Mouse (Mus musculus) central nervous system, embryonic 11.5 days (tissue): ENCODE measurements around the gene Olfr263. TPM values are rescaled to one million over a fixed set of nuclear protein-coding genes. Genes with fewer than 3 reads are reported as not detected.

ENCODE experiments used
- polyA plus RNA-seq: library from polyadenylated mRNA; depleted of rRNA; stranded (reverse); fragments of >200 nt; gene quantifications from 2 replicates; pipeline ENCODE4 v1.2.3, GENCODE M21; 2012; rRNA removed

Olfr263 gene
- not detected in 2 replicates for polyA plus RNA-seq

GRCm38 (mm10) chr13:21129339-21129738 is at the start of gene Olfr263:
Gene Olfr263, plus strand, starts transcription at chr13:21129639.

GRCm38 (mm10) chr13:21111183-21111582 is 18.3 kb upstream of the Olfr263 start, which contains the start of gene Olfr1369-ps1:
Gene Olfr1369-ps1, plus strand, starts transcription at chr13:21111483.

DNA sequence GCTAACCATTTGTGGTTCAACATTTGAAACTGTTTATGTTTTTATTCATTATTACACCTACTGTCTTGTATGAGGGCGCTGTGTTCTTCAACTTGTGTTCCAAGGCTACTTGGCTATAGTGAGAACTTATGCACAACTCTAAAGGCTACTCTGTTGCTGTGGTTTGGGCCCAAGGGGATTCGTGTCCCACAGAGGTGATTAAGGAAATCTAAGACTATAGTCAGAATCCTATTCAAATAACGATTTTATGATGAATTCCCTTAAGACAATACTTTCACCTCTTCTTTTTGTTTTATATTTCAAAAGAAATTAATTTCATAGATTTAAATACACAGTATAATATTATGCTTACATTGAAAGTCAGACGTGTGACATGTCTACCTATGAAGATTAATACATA is 16.3 kb downstream of the Olfr263 start, which contains the start of gene Olfr1368:
Gene Olfr1368 (minus strand): TSS at position 101 of the 400 bp plus-strand sequence.

GRCm38 (mm10) chr13:21179367-21179723 is 49.9 kb downstream of the Olfr263 start, which contains the start of gene Trim27:
Gene Trim27, plus strand, starts transcription at chr13:21179445.

Other genes starting within 250 kb of the Olfr263 start
- not detected in 2 replicates for gene Olfr1370, start 54.7 kb upstream of the Olfr263 start, polyA plus RNA-seq
- not detected in 2 replicates for gene Olfr1369-ps1, start 18.2 kb upstream of the Olfr263 start, polyA plus RNA-seq
- not detected in 2 replicates for gene Olfr1368, start 16.2 kb downstream of the Olfr263 start, polyA plus RNA-seq
- gene Trim27, start 49.8 kb downstream of the Olfr263 start, polyA plus RNA-seq = 100 and 106 TPM in 2 replicates
- gene Gpx5, start 163.1 kb downstream of the Olfr263 start, polyA plus RNA-seq = 0.04 TPM in 1 of 2 replicates, not detected in the other
- gene Gpx6, start 182.5 kb downstream of the Olfr263 start, polyA plus RNA-seq = 0.10 TPM in 1 of 2 replicates, not detected in the other
- gene Olfr1367, start 217.3 kb downstream of the Olfr263 start, polyA plus RNA-seq = not detected in 2 replicates
- 15.4 and 15.5 TPM in 2 replicates for gene Zscan12, start 233.2 kb downstream of the Olfr263 start, polyA plus RNA-seq